Mouse (Mus musculus): ENCODE data around the gene Maz.

DNA sequence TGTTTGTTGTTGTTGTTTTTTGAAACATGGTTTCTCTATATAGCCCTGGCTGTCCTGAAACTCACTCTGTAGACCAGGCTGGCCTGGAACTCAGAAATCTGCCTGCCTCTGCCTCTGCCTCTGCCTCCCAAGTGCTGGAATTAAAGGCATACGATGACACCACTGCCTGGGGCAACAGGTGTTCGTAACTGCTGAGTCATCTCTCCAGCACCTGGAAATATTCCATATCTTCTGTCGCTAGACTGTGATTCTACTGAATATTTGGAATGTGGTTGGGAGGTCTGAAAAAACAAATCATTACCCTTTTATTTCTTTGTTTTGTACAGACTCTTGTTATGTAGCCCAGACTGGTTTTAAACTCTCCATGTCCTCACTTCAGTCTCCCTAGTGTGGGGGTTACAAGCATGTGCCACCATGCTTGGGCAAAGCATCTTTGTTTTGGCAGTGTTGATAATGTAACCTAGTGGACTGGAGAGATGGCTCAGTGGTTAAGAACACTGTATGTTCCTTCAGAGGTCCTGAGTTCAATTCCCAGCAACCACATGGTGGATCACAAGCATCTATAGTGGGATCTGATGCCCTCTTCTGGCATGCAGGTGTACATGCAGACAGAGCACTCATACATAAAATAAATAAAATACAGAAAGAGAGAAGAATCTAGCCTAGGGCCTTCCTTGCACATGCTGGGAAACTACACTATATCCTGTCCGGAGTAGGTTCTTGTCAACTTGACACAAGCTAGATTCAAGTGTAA lies 22.5 kb downstream of the Maz start:
- no peak for TF ChIP-seq CTCF (IDR thresholded peaks at IDR 0.05; ENCODE audit: extremely low read depth, insufficient read depth, low read length)
- TF ChIP-seq POLR2A (IDR thresholded peaks at IDR 0.05; ENCODE audit: extremely low read depth, insufficient read depth, low read length) = no peak

Data from cortical plate, adult 2 months (tissue).